Mouse (Mus musculus): ENCODE measurements at regions not wholly inside any gene's neighbourhood (a gene's known extent, or its start where the extent isn't known, plus 50 kb on each side); places are given as distances from the start of the nearest gene placed in this dataset.
"Not testable (repeated sequence)": the region's sequence is repeated elsewhere in the genome, so short reads cannot be mapped to it uniquely, and the experiment has no call there.

GRCm38 (mm10) chr3:138650671-138651070, 91.3 kb upstream of the Tspan5 start:
- TF ChIP-seq CTCF (conservative IDR thresholded peaks at IDR 0.05; ENCODE audit: low read length); NANOG (IDR thresholded peaks at IDR 0.05; ENCODE audit: borderline replicate concordance, low read length); POU5F1 (IDR thresholded peaks at IDR 0.05; ENCODE audit: borderline replicate concordance, low read length): not testable (repeated sequence)

Data from E14TG2a.4 (cell line).